Mouse (Mus musculus): ENCODE data around the gene Larp6.

GRCm38 (mm10) chr9:60674780-60675179 lies 38.0 kb upstream of the Larp6 start:
- TF ChIP-seq TAL1 (IDR thresholded peaks at IDR 0.05; ENCODE audit: low read length) (no peak), GATA1 (IDR thresholded peaks at IDR 0.05; ENCODE audit: low read length) (no peak)

Measured in erythroblast, embryonic 14.5 days (primary cell).